Mouse (Mus musculus): ENCODE measurements around the gene Prf1. TPM values are rescaled to one million over a fixed set of nuclear protein-coding genes. Genes with fewer than 3 reads are reported as not detected.

Prf1 gene
- not detected in 2 replicates for polyA plus RNA-seq (2012; rRNA removed)

GRCm38 (mm10) chr10:61297477-61297876, at the start of gene Prf1:
Gene Prf1, plus strand, starts transcription at chr10:61297833.

GRCm38 (mm10) chr10:61273081-61273843, 24.4 kb upstream of the Prf1 start, which contains the start of gene Adamts14:
Gene Adamts14, minus strand, starts transcription at chr10:61273438.

Other genes with a start within 250 kb of the Prf1 start
- gene Pcbd1, start 208.5 kb upstream of the Prf1 start, polyA plus RNA-seq (2012; rRNA removed), result 16.6 and 19.0 TPM in 2 replicates
- 58.2 and 61.7 TPM in 2 replicates for gene Sgpl1, start 150.1 kb upstream of the Prf1 start, polyA plus RNA-seq (2012; rRNA removed)
- 0.33 and 1.0 TPM in 2 replicates for gene Tbata, start 125.9 kb upstream of the Prf1 start, polyA plus RNA-seq (2012; rRNA removed)
- 1.0 and 3.2 TPM in 2 replicates for gene Adamts14, start 24.4 kb upstream of the Prf1 start, polyA plus RNA-seq (2012; rRNA removed)
- gene Pald1, start 85.7 kb downstream of the Prf1 start, polyA plus RNA-seq (2012; rRNA removed), result 21.6 and 26.5 TPM in 2 replicates
- 0.06 and 0.10 TPM in 2 replicates for gene Nodal, start 120.1 kb downstream of the Prf1 start, polyA plus RNA-seq (2012; rRNA removed)
- gene Eif4ebp2, start 154.8 kb downstream of the Prf1 start, polyA plus RNA-seq (2012; rRNA removed), result 57.4 and 65.0 TPM in 2 replicates
- 19.3 and 21.8 TPM in 2 replicates for gene Lrrc20, start 178.0 kb downstream of the Prf1 start, polyA plus RNA-seq (2012; rRNA removed)

Measured in central nervous system, embryonic 14 days (tissue).